Mouse (Mus musculus) intestine, embryonic 16.5 days (tissue): ENCODE measurements around the gene Vwa7. TPM values are rescaled to one million over a fixed set of nuclear protein-coding genes. Genes with fewer than 3 reads are reported as not detected.
A peak's percentile ranks its signal among the peaks of the same experiment; 100 is the strongest.
"Not testable (repeated sequence)": the region's sequence is repeated elsewhere in the genome, so short reads cannot be mapped to it uniquely, and the experiment has no call there.

Experiments used
- ATAC-seq: fragments of 200-750 bp; cut with Nextera tagmentation; 2 replicates; pipeline ENCODE4 v1.8.0; 2017; ENCODE audit warnings: moderate TSS enrichment, moderate library complexity
- H3K27ac ChIP-seq: fragments of 300-500 bp; sonication (generic); 2 replicates; pipeline ENCODE4 v1.5.1; 2014; ENCODE audit warnings: mild to moderate bottlenecking, low read length
- H3K27me3 ChIP-seq: fragments of 300-500 bp; sonication (generic); replicated peaks from 2 replicates; pipeline ENCODE4 v1.6.1; 2014; ENCODE audit warnings: low read length, control low read depth, mixed read lengths; ENCODE audit not compliant: control insufficient read depth, insufficient read depth
- H3K36me3 ChIP-seq: fragments of 300-500 bp; sonication (generic); 2 replicates; pipeline ENCODE4 v1.6.1; 2014; ENCODE audit warnings: low read length, control low read depth; ENCODE audit not compliant: control insufficient read depth, insufficient read depth
- H3K4me1 ChIP-seq: fragments of 300-500 bp; sonication (generic); 2 replicates; pipeline ENCODE4 v1.6.1; 2014; ENCODE audit warnings: low read length, control low read depth, mixed read lengths; ENCODE audit not compliant: control insufficient read depth, insufficient read depth
- H3K4me2 ChIP-seq: fragments of 300-500 bp; sonication (generic); 2 replicates; pipeline ENCODE4 v1.6.1; 2014; ENCODE audit warnings: low read depth, low read length, control low read depth
- H3K4me3 ChIP-seq: fragments of 300-500 bp; sonication (generic); 2 replicates; pipeline ENCODE4 v1.5.1; 2014; ENCODE audit warnings: mild to moderate bottlenecking, low read length
- H3K9ac ChIP-seq: fragments of 300-500 bp; sonication (generic); 2 replicates; pipeline ENCODE4 v1.6.1; 2014; ENCODE audit warnings: low read depth, low read length
- H3K9me3 ChIP-seq: fragments of 300-500 bp; sonication (generic); 2 replicates; pipeline ENCODE4 v1.6.1; 2016; ENCODE audit warnings: low read length, control low read depth; ENCODE audit not compliant: control insufficient read depth
- WGBS: fragments of 180-500 bp; shearing (Covaris S2); extraction: QIAGEN DNeasy Blood & Tissue Kit; methylation state at CpG from one replicate; pipeline ENCODE4 v1.1.7; 2014; 5-methylcytosine and 5-hydroxymethylcytosine counted together
- polyA plus RNA-seq: library from polyadenylated mRNA; unstranded; fragments of >200 nt; fragmentation: Nextera tagmentation; extraction: Ambion mirVana; gene quantifications from 2 replicates; pipeline ENCODE4 v1.2.1, GENCODE M21; 2015

Gene Vwa7
- polyA plus RNA-seq, 1 experiment from 2014 or later, result 0.18 TPM

- ATAC-seq, result no peak
- H3K36me3 ChIP-seq, result 0 out of 2 replicates have a peak, but pooled peaks cover under 1% of the 10 kb centered on the region
- H3K4me3 ChIP-seq, result peak overlapping the region; percentile 89
- H3K27me3 ChIP-seq, result no peaks in the 10 kb centered on the region
- H3K9ac ChIP-seq, result peak overlapping the region; percentile 96
- 12% methylated on average over 2 of the region's 2 CpGs for WGBS
- H3K4me2 ChIP-seq, result peak overlapping the region; percentile 80
- peaks cover 17% of the 10 kb centered on the region for H3K4me1 ChIP-seq
- 0 out of 2 replicates have a peak overlapping the region, but pooled peaks have one; percentile 5 for H3K27ac ChIP-seq
- H3K9me3 ChIP-seq, result no peaks in the 10 kb centered on the region
Observed at GRCm38 (mm10) chr17:34980655-34981054, 35.7 kb upstream of the Vwa7 start.

GRCm38 (mm10) chr17:34981690-34982180 is 34.6 kb upstream of the Vwa7 start, which contains the start of gene Lsm2:
Gene Lsm2, plus strand, starts transcription at chr17:34981862.
- H3K4me3 ChIP-seq, result peak within 1 kb of the TSS; percentile 89
- under 1% methylated on average over 58 of the region's 58 CpGs for WGBS
- peak within 1 kb of the TSS; percentile 99 for H3K27ac ChIP-seq
- H3K27me3 ChIP-seq, result no peaks in the 10 kb centered on the region
- H3K9me3 ChIP-seq, result no peaks in the 10 kb centered on the region
- peak; percentile 94 for ATAC-seq
- H3K4me2 ChIP-seq, result peak within 1 kb of the TSS; percentile 80
- H3K4me1 ChIP-seq, result peaks cover 17% of the 10 kb centered on the region
- H3K9ac ChIP-seq, result peak within 1 kb of the TSS; percentile 96
- 0 out of 2 replicates have a peak, but pooled peaks cover 8% of the 10 kb centered on the region for H3K36me3 ChIP-seq

GRCm38 (mm10) chr17:34982328-34982727 is 34.1 kb upstream of the Vwa7 start:
- ATAC-seq, result no peak; the same call in 1 of the 2 replicates
- Histone ChIP-seq H3K4me3 (peak overlapping the region; percentile 89), H3K27ac (peak overlapping the region; percentile 99), H3K9ac (peak overlapping the region; percentile 96), H3K27me3 (no peaks in the 10 kb centered on the region), H3K4me1 (peaks cover 17% of the 10 kb centered on the region), H3K36me3 (0 out of 2 replicates have a peak, but pooled peaks cover 8% of the 10 kb centered on the region), H3K9me3 (no peaks in the 10 kb centered on the region), H3K4me2 (peak overlapping the region; percentile 80)
- WGBS, result under 1% methylated on average over 15 of the region's 15 CpGs

- Histone ChIP-seq H3K27ac (no peak overlapping the region), H3K4me3 (no peak overlapping the region), H3K9me3 (no peaks in the 10 kb centered on the region), H3K9ac (no peak overlapping the region), H3K4me2 (no peak overlapping the region), H3K4me1 (peaks cover 17% of the 10 kb centered on the region), H3K27me3 (no peaks in the 10 kb centered on the region), H3K36me3 (0 out of 2 replicates have a peak, but pooled peaks cover 8% of the 10 kb centered on the region)
- 72% methylated on average over 2 of the region's 2 CpGs for WGBS
- ATAC-seq, result no peak
Observed at GRCm38 (mm10) chr17:34984218-34984617, 32.2 kb upstream of the Vwa7 start.

- Histone ChIP-seq H3K4me2 (no peak overlapping the region), H3K27me3 (no peaks in the 10 kb centered on the region), H3K27ac (no peak overlapping the region), H3K4me3 (no peak overlapping the region), H3K9ac (no peak overlapping the region), H3K9me3 (no peaks in the 10 kb centered on the region), H3K36me3 (no peaks in the 10 kb centered on the region), H3K4me1 (peaks cover 2% of the 10 kb centered on the region; the same call in 1 of the 2 replicates)
- no peak for ATAC-seq
Observed at GRCm38 (mm10) chr17:34994751-34995150, 21.6 kb upstream of the Vwa7 start.

GRCm38 (mm10) chr17:34995192-34995591 is 21.2 kb upstream of the Vwa7 start:
- H3K36me3 ChIP-seq, H3K27me3 ChIP-seq, ATAC-seq, H3K4me3 ChIP-seq, H3K9me3 ChIP-seq, H3K4me2 ChIP-seq, H3K9ac ChIP-seq, H3K4me1 ChIP-seq, H3K27ac ChIP-seq: not testable (repeated sequence)
- WGBS, result 82% methylated on average over 4 of the region's 4 CpGs

GRCm38 (mm10) chr17:34995927-34996326 is 20.5 kb upstream of the Vwa7 start:
- not testable (repeated sequence) for H3K4me3 ChIP-seq, H3K9me3 ChIP-seq, H3K9ac ChIP-seq, H3K36me3 ChIP-seq, H3K27me3 ChIP-seq, H3K4me1 ChIP-seq, H3K4me2 ChIP-seq, H3K27ac ChIP-seq, ATAC-seq
- 95% methylated on average over 4 of the region's 4 CpGs for WGBS

GRCm38 (mm10) chr17:34996411-34997141 is 19.8 kb upstream of the Vwa7 start:
- Histone ChIP-seq H3K27ac (no peak overlapping the region), H3K27me3 (no peaks in the 10 kb centered on the region), H3K4me2 (0 out of 2 replicates have a peak overlapping the region, but pooled peaks have one; percentile 9), H3K36me3 (no peaks in the 10 kb centered on the region), H3K4me1 (peaks cover 4% of the 10 kb centered on the region; the same call in 1 of the 2 replicates), H3K9ac (no peak overlapping the region), H3K4me3 (no peak overlapping the region), H3K9me3 (no peaks in the 10 kb centered on the region)
- ATAC-seq, result no peak
- 87% methylated on average over 12 of the region's 14 CpGs for WGBS

GRCm38 (mm10) chr17:34997142-34997483 is 19.3 kb upstream of the Vwa7 start:
- no peaks in the 10 kb centered on the region for H3K27me3 ChIP-seq
- no peak overlapping the region for H3K27ac ChIP-seq
- no peak overlapping the region for H3K4me2 ChIP-seq
- H3K9ac ChIP-seq, result no peak overlapping the region
- H3K36me3 ChIP-seq, result no peaks in the 10 kb centered on the region
- ATAC-seq, result no peak
- peaks cover 4% of the 10 kb centered on the region; the same call in 1 of the 2 replicates for H3K4me1 ChIP-seq
- 86% methylated on average over 5 of the region's 5 CpGs for WGBS
- H3K9me3 ChIP-seq, result no peaks in the 10 kb centered on the region
- H3K4me3 ChIP-seq, result no peak overlapping the region
